Mouse (Mus musculus) heart, postnatal 0 days (tissue): ENCODE results near the gene Gnb2. TPM values are rescaled to one million over a fixed set of nuclear protein-coding genes. Genes with fewer than 3 reads are reported as not detected.

Experiments used
- ATAC-seq: fragments of 200-750 bp; cut with Nextera tagmentation; 2 replicates; pipeline ENCODE4 v1.8.0; 2017; ENCODE audit warnings: low read depth, moderate number of reproducible peaks, moderate library complexity; ENCODE audit not compliant: insufficient read depth
- DNase-seq: peaks from one replicate; pipeline ENCODE4 v3.0.0-alpha.2; 2016; ENCODE audit warnings: low spot score
- H3K27ac ChIP-seq: fragments of 300-500 bp; sonication (generic); 2 replicates; pipeline ENCODE4 v1.5.1; 2014; ENCODE audit warnings: low read depth, mild to moderate bottlenecking
- H3K27me3 ChIP-seq: fragments of 300-500 bp; sonication (generic); 2 replicates; pipeline ENCODE4 v1.6.1; 2014; ENCODE audit warnings: low read length, mixed read lengths; ENCODE audit not compliant: control insufficient read depth, insufficient read depth
- H3K36me3 ChIP-seq: fragments of 300-500 bp; sonication (generic); replicated peaks from 2 replicates; pipeline ENCODE4 v1.6.1; 2014; ENCODE audit warnings: low read length, mixed read lengths; ENCODE audit not compliant: control insufficient read depth, insufficient read depth
- H3K4me1 ChIP-seq: fragments of 300-500 bp; sonication (generic); 2 replicates; pipeline ENCODE4 v1.6.1; 2014; ENCODE audit warnings: antibody characterized with exemption; ENCODE audit not compliant: control insufficient read depth, insufficient read depth
- H3K4me2 ChIP-seq: fragments of 300-500 bp; sonication (generic); 2 replicates; pipeline ENCODE4 v1.6.1; 2014; ENCODE audit warnings: low read depth, mild to moderate bottlenecking, low read length, moderate library complexity
- H3K4me3 ChIP-seq: fragments of 300-500 bp; sonication (generic); 2 replicates; pipeline ENCODE4 v1.5.1; 2014; ENCODE audit warnings: low read depth, low read length
- H3K9ac ChIP-seq: fragments of 300-500 bp; sonication (generic); replicated peaks from 2 replicates; pipeline ENCODE4 v1.6.1; 2014; ENCODE audit warnings: low read depth, low read length, mixed read lengths
- H3K9me3 ChIP-seq: fragments of 300-500 bp; sonication (generic); replicated peaks from 2 replicates; pipeline ENCODE4 v1.6.1; 2016; ENCODE audit warnings: low read length; ENCODE audit not compliant: control insufficient read depth
- CTCF ChIP-seq: IDR thresholded peaks from 2 replicates; pipeline ENCODE4 v1.5.1; 2016; ENCODE audit warnings: antibody characterized with exemption, control low read depth, low read depth
- EP300 ChIP-seq: IDR thresholded peaks from 2 replicates; pipeline ENCODE4 v1.6.1; 2016; ENCODE audit warnings: antibody characterized with exemption, low read depth
- WGBS: fragments of 180-500 bp; shearing (Covaris S2); extraction: QIAGEN DNeasy Blood & Tissue Kit; methylation state at CpG from one replicate; pipeline ENCODE4 v1.1.7; 2014; 5-methylcytosine and 5-hydroxymethylcytosine counted together
- polyA plus RNA-seq: library from polyadenylated mRNA; unstranded; fragments of >200 nt; fragmentation: Nextera tagmentation; extraction: Ambion mirVana; gene quantifications from 2 replicates; pipeline ENCODE4 v1.2.1, GENCODE M21; 2015
- total RNA-seq: library from RNA; depleted of rRNA; stranded (reverse); fragments of >200 nt; gene quantifications from 2 replicates; pipeline ENCODE4 v1.2.3, GENCODE M21; 2014; ENCODE audit warnings: low replicate concordance

Gene Gnb2
- total and polyA plus RNA-seq, 2 experiments from 2014 or later = 301 to 872 TPM

DNA sequence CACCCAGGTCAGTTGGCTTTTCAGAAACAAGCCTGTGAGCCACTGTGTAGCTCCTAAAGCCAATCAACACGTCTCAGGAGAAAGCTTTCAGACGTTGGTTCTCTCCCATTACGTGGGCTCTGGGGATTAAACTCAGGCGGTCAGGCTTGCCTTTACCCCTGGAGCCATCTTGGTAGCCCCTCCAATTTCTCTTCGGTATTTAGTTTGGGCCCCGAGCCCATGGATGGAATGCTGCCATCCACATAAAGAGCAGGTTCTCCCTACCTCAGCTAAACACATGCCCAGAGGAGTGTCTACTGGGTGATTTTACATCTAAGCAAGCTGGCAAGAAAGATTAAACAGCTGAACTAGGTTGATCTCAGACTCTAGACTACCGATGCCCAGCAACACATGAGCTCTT is 33.1 kb downstream of the Gnb2 start:
- 90% methylated on average over 7 of the region's 7 CpGs for WGBS
- no peak overlapping the region for H3K4me3 ChIP-seq
- ATAC-seq = no peak
- no peaks in the 10 kb centered on the region for H3K9me3 ChIP-seq
- no peak for DNase-seq
- no peaks in the 10 kb centered on the region for H3K36me3 ChIP-seq
- TF ChIP-seq CTCF = no peak
- TF ChIP-seq EP300 = no peak
- no peaks in the 10 kb centered on the region for H3K27me3 ChIP-seq
- no peak overlapping the region for H3K4me2 ChIP-seq
- H3K27ac ChIP-seq = no peak overlapping the region
- H3K4me1 ChIP-seq = peaks cover 12% of the 10 kb centered on the region; the same call in 1 of the 2 replicates
- no peak overlapping the region for H3K9ac ChIP-seq

DNA sequence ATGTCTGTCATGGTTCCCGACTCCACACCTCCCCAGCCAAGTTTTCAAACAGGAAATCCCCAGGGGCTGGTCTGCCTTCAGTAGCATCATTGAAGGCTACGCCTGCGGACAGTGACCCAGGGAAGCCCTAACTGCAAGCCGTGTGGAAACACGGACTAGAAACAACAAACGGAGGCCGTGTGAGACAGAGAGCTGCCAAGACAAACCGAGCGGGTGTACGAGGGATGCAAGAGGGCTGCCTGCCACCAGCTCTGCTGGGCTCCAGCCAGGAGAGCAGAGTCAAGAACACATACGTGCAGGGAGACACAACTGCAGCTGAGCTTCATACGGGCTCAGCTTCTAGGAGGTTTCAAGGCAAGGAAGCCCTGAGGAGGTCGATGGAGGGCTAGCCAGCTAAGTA is 39.5 kb downstream of the Gnb2 start:
- DNase-seq (peak; percentile 65), ATAC-seq (peak; percentile 65)
- 53% methylated on average over 13 of the region's 13 CpGs for WGBS
- no peaks in the 10 kb centered on the region for H3K27me3 ChIP-seq
- no peak overlapping the region for H3K27ac ChIP-seq
- H3K9me3 ChIP-seq = no peaks in the 10 kb centered on the region
- H3K4me2 ChIP-seq = no peak overlapping the region
- H3K9ac ChIP-seq = no peak overlapping the region
- TF ChIP-seq CTCF (no peak), EP300 (no peak)
- no peaks in the 10 kb centered on the region for H3K36me3 ChIP-seq
- no peaks in the 10 kb centered on the region for H3K4me1 ChIP-seq
- H3K4me3 ChIP-seq = no peak overlapping the region

DNA sequence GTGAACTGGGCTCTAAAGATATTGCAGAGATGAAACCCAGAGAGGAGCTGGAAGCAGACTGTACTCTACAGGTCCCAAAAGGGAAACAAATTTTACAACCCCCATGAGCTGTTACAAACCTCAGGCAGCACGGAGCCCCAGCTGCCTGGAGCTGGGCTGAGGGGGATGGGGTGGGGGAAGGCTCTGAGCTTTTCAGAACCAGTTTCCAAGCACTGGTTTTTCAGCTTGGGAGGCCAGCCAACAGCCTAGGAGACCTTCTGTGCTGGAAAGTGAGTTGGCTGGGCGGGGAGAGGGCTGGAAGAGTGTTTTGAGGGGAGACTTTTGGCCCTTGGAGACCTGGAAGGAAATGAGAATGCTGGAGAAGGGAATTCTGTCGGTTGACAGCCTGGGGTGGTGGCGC is 41.8 kb downstream of the Gnb2 start:
- no peak overlapping the region for H3K4me3 ChIP-seq
- no peaks in the 10 kb centered on the region for H3K9me3 ChIP-seq
- H3K9ac ChIP-seq = no peak overlapping the region
- no peaks in the 10 kb centered on the region for H3K36me3 ChIP-seq
- peaks cover 9% of the 10 kb centered on the region for H3K27me3 ChIP-seq
- no peak for TF ChIP-seq CTCF
- no peak for TF ChIP-seq EP300
- H3K4me2 ChIP-seq = no peak overlapping the region
- H3K27ac ChIP-seq = no peak overlapping the region
- DNase-seq (no peak), ATAC-seq (no peak)
- 46% methylated on average over 4 of the region's 4 CpGs for WGBS
- H3K4me1 ChIP-seq = no peaks in the 10 kb centered on the region

DNA sequence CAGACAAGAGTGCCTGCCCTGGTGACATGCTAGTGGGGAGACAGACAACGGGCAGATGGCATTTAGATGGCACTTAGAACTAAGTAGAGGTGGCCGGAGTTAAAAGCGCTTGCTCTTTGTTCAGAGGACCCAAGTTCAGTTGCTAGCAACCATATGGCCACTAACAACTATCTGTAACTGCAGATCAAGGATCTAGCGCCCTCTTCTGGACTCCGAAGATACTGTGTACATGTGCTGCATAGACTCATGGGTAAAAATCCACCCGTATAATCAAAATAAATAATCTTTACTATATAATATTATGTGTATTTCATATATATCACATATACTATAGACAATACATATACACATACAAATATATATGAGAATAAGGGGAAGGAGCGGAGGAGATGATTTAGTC is 45.7 kb downstream of the Gnb2 start:
- no peak overlapping the region for H3K9ac ChIP-seq
- TF ChIP-seq EP300 (no peak), CTCF (no peak)
- ATAC-seq (no peak), DNase-seq (no peak)
- no peaks in the 10 kb centered on the region for H3K36me3 ChIP-seq
- H3K9me3 ChIP-seq = no peaks in the 10 kb centered on the region
- H3K4me2 ChIP-seq = no peak overlapping the region
- H3K4me3 ChIP-seq = no peak overlapping the region
- no peak overlapping the region for H3K27ac ChIP-seq
- 82% methylated on average over 7 of the region's 7 CpGs for WGBS
- H3K27me3 ChIP-seq = peaks cover 34% of the 10 kb centered on the region
- no peaks in the 10 kb centered on the region for H3K4me1 ChIP-seq

DNA sequence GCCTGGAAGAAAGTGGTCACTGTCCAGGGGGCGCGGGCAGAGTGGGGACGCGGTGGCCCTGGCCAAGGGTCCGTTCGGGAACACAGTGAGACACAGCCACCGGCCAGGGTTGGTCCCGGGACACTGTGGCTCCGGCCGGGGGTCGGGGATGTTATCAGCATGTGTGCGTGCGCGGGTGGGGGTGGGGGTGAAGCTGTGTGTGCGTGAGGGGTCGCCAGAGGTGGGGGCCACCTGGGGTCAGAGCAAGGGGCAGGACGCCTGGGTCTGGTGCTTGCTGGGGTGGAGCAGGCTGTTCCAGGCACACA is 47.5 kb downstream of the Gnb2 start:
- ATAC-seq = no peak
- 5% methylated on average over 17 of the region's 17 CpGs for WGBS
- no peaks in the 10 kb centered on the region for H3K4me1 ChIP-seq
- H3K9me3 ChIP-seq = no peaks in the 10 kb centered on the region
- no peaks in the 10 kb centered on the region for H3K36me3 ChIP-seq
- DNase-seq = no peak
- H3K27me3 ChIP-seq = peaks cover 34% of the 10 kb centered on the region
- TF ChIP-seq EP300 = no peak
- no peak for TF ChIP-seq CTCF
- no peak overlapping the region for H3K4me3 ChIP-seq
- H3K4me2 ChIP-seq = no peak overlapping the region
- no peak overlapping the region for H3K27ac ChIP-seq
- H3K9ac ChIP-seq = no peak overlapping the region

DNA sequence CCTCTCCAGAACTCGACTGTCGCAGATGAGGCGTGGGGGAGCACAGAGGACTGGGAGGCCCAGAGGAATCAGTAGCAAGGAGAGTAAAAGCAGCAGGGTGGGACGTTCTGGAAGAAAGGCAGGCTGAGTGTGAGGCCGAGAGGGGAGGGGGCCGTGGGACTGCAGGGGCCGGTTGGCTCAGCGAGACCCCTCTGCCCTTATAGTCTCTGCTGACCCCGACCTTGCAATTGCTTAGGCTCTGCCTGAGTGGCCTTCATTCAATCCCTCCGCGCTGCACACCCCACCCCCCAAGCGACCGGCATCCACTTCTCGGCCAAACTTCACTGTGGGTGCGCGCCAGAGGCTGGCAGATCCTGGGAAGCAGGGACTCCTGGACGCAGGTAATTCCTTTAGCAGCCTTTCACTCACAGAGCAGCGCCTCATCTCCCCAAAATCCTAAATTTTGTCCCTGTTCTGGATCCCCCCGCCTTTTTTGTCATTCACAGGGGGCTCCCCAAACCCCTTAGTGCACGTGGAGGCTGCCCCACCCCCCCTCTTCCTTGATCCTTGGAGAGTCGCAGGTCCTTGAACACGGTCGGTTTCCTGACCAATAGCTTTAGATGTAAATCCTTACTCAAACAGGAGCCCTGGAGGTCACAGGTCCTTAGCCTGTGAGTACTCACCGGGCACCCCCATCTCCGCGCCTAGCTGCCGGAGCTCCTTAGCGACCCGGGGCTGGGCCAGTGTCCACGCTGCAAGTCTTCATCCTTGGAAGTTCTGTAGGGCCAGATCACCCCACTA is 48.0 kb downstream of the Gnb2 start:
- Histone ChIP-seq H3K36me3 (no peaks in the 10 kb centered on the region), H3K9me3 (no peaks in the 10 kb centered on the region), H3K27ac (no peak overlapping the region), H3K4me2 (no peak overlapping the region), H3K4me3 (no peak overlapping the region), H3K9ac (no peak overlapping the region), H3K4me1 (no peaks in the 10 kb centered on the region), H3K27me3 (peaks cover 34% of the 10 kb centered on the region)
- no peak for TF ChIP-seq CTCF
- TF ChIP-seq EP300 = no peak
- DNase-seq = no peak
- 13% methylated on average over 30 of the region's 30 CpGs for WGBS
- no peak for ATAC-seq
